Mouse (Mus musculus): Measurements from ENCODE around the gene Jchain.

DNA sequence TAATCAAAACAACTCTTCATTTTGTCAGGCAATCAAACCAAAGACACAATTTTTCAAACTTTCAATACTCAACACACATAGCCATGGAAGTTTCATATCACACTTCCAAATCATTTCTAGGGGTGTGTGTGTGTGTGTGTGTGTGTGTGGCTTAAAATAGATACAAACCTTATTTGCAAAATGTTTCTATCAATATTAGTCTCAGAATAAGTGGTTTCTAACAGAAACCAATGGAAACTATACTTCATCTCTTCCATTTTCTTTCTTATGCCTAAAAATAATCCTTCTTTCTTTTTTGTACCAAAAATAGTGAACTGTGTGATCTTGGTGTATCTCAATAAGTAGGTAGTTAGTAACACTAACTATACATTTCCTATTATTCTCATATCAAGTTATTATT lies 13.2 kb upstream of the Jchain start:
- no peak for TF ChIP-seq POLR2A (IDR thresholded peaks at IDR 0.05; ENCODE audit: borderline replicate concordance, extremely low read depth, low read depth, low read length)
- TF ChIP-seq CTCF (IDR thresholded peaks at IDR 0.05; ENCODE audit: insufficient read depth, low read length): no peak

Data from lung, adult 2 months (tissue).